Mouse (Mus musculus) heart, embryonic 14.5 days (tissue): ENCODE results near the gene Dmkn. TPM values are rescaled to one million over a fixed set of nuclear protein-coding genes. Genes with fewer than 3 reads are reported as not detected.

Source experiments
- polyA plus RNA-seq: library from polyadenylated mRNA; unstranded; fragments of >200 nt; fragmentation: Nextera tagmentation; extraction: Ambion mirVana; gene quantifications from 2 replicates; pipeline ENCODE4 v1.2.1, GENCODE M21; 2014

Dmkn gene
- polyA plus RNA-seq, 1 experiment from 2014 or later: 0.81 TPM

Other genes starting within 250 kb of the Dmkn start
- 7.2 and 9.0 TPM in 2 replicates for gene Arhgap33, start 228.7 kb upstream of the Dmkn start, polyA plus RNA-seq
- 141 and 155 TPM in 2 replicates for gene Hspb6, start 211.6 kb upstream of the Dmkn start, polyA plus RNA-seq
- gene Proser3, start 211.5 kb upstream of the Dmkn start, polyA plus RNA-seq: 11.0 and 11.6 TPM in 2 replicates
- 27.4 and 31.3 TPM in 2 replicates for gene Lin37, start 203.9 kb upstream of the Dmkn start, polyA plus RNA-seq
- gene U2af1l4, start 200.5 kb upstream of the Dmkn start, polyA plus RNA-seq: 110 and 115 TPM in 2 replicates
- 5.0 and 5.3 TPM in 2 replicates for gene Gm49396, start 200.4 kb upstream of the Dmkn start, polyA plus RNA-seq
- 101 and 107 TPM in 2 replicates for gene Psenen, start 200.1 kb upstream of the Dmkn start, polyA plus RNA-seq
- gene Igflr1, start 198.3 kb upstream of the Dmkn start, polyA plus RNA-seq: 2.4 and 2.7 TPM in 2 replicates
- 8.0 and 9.7 TPM in 2 replicates for gene Kmt2b, start 175.0 kb upstream of the Dmkn start, polyA plus RNA-seq
- gene Zbtb32, start 164.8 kb upstream of the Dmkn start, polyA plus RNA-seq: 0.11 and 0.19 TPM in 2 replicates
- 0.32 TPM in 1 of 2 replicates, not detected in the other for gene Upk1a, start 150.9 kb upstream of the Dmkn start, polyA plus RNA-seq
- 2,519 and 2,589 TPM in 2 replicates for gene Cox6b1, start 137.6 kb upstream of the Dmkn start, polyA plus RNA-seq
- gene Etv2, start 127.9 kb upstream of the Dmkn start, polyA plus RNA-seq: 0.19 TPM in 1 of 2 replicates, not detected in the other
- gene Rbm42, start 113.4 kb upstream of the Dmkn start, polyA plus RNA-seq: 72.5 and 75.5 TPM in 2 replicates
- 26.1 and 27.6 TPM in 2 replicates for gene Haus5, start 98.8 kb upstream of the Dmkn start, polyA plus RNA-seq
- not detected in 2 replicates for gene Pmis2, start 92.2 kb upstream of the Dmkn start, polyA plus RNA-seq
- gene 2200002J24Rik, start 64.8 kb upstream of the Dmkn start, polyA plus RNA-seq: 1.3 and 2.8 TPM in 2 replicates
- gene Atp4a, start 51.5 kb upstream of the Dmkn start, polyA plus RNA-seq: 0.22 and 0.42 TPM in 2 replicates
- 205 and 215 TPM in 2 replicates for gene Tmem147, start 34.2 kb upstream of the Dmkn start, polyA plus RNA-seq
- gene Gapdhs, start 20.1 kb upstream of the Dmkn start, polyA plus RNA-seq: 0.43 and 0.44 TPM in 2 replicates
- 0.57 and 0.84 TPM in 2 replicates for gene Sbsn, start 12.3 kb upstream of the Dmkn start, polyA plus RNA-seq
- gene Krtdap, start 24.1 kb downstream of the Dmkn start, polyA plus RNA-seq: 1.1 TPM in 1 of 2 replicates, not detected in the other
- 0.16 TPM in 1 of 2 replicates, not detected in the other for gene Ffar2, start 60.0 kb downstream of the Dmkn start, polyA plus RNA-seq
- gene Ffar3, start 92.4 kb downstream of the Dmkn start, polyA plus RNA-seq: not detected in 2 replicates
- not detected in 2 replicates for gene Ffar1, start 97.8 kb downstream of the Dmkn start, polyA plus RNA-seq
- gene Cd22, start 116.6 kb downstream of the Dmkn start, polyA plus RNA-seq: 0.16 TPM in 1 of 2 replicates, not detected in the other
- 0.15 TPM in 1 of 2 replicates, not detected in the other for gene Mag, start 151.1 kb downstream of the Dmkn start, polyA plus RNA-seq
- not detected in 2 replicates for gene Hamp2, start 160.9 kb downstream of the Dmkn start, polyA plus RNA-seq
- gene Hamp, start 180.3 kb downstream of the Dmkn start, polyA plus RNA-seq: not detected in 2 replicates
- gene Usf2, start 193.0 kb downstream of the Dmkn start, polyA plus RNA-seq: 17.2 and 19.6 TPM in 2 replicates
- 6.1 and 6.7 TPM in 2 replicates for gene Lsr, start 209.7 kb downstream of the Dmkn start, polyA plus RNA-seq
- 0.30 and 0.89 TPM in 2 replicates for gene Fam187b, start 210.0 kb downstream of the Dmkn start, polyA plus RNA-seq